Mouse (Mus musculus) neutrophil, adult 5-6 weeks (primary cell): ENCODE data around the gene Gm49384. TPM values are rescaled to one million over a fixed set of nuclear protein-coding genes. Genes with fewer than 3 reads are reported as not detected.
"Not testable (repeated sequence)": the region's sequence is repeated elsewhere in the genome, so short reads cannot be mapped to it uniquely, and the experiment has no call there.

Source experiments
- ATAC-seq: fragments of 151-379, 151-347 bp; 2 replicates; pipeline ENCODE4 v1.8.0; 2017; ENCODE audit warnings: mild to moderate bottlenecking, moderate TSS enrichment; ENCODE audit not compliant: insufficient number of reproducible peaks, poor library complexity, low FRiP score, severe bottlenecking; ENCODE audit errors: extremely low read depth
- total RNA-seq: library from RNA; stranded (forward); fragments of 200-1000 nt; gene quantifications from 2 replicates; pipeline ENCODE4 v1.2.3, GENCODE M21; 2017

Gm49384 gene
- total RNA-seq, 1 experiment from 2014 or later: 10.5 TPM

DNA sequence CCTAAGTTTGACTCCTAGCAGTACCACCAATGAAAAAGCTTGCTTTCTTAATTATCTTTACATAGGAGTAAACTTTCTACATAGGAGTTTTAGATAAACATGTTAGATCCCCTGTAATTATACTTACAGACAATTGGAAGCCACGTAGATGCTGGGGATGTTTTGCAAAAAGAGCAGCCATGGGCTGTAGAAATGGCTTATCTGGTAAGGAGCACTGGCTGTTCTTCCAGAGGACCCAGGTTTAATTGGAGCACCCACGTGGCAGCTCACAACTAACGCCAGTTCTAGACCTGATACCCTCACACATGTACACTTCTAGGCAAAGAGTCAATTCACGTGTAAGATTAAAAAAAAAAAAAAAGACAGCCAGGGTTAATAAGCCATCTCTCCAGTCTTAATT, 22.3 kb downstream of the Gm49384 start:
- ATAC-seq: no peak

DNA sequence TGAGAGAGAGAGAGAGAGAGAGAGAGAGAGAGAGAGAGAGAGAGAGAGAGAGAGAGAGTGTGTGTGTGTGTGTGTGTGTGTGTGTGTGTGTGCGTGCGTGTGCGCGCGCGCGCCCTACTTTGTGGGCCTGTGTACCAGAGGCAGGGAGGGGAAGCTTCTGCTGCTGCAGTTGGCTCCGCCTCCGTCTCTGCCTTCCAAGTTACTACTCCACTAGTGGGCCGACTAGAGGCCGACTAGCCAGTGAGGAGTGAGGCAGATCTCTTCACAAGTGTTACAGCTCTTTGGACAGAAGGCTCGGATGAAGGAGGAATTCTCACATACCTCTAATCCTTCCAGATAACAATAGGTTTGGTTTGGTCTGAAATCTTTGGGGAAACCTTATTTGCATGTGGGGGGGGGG, 24.7 kb downstream of the Gm49384 start:
- ATAC-seq: no peak

DNA sequence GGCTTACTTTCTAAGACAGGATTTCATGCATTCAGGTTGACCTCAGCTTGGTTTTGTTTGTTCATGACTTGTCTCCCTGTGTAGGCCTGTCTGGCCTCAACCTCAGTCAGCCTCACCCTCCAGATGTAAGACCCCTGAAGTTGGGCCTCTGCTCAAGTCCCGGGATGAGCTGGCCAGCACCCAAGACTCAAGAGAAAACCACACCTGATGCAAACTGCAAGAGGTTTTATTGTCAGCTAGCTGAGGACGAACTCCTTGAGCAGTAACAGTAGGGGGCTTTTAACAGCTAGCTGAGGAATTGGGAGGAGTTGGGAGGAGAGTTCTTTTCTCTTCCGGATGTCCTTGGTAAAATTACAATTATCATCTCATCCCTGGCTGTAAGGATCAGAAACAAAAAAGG, 26.5 kb downstream of the Gm49384 start:
- ATAC-seq: no peak

DNA sequence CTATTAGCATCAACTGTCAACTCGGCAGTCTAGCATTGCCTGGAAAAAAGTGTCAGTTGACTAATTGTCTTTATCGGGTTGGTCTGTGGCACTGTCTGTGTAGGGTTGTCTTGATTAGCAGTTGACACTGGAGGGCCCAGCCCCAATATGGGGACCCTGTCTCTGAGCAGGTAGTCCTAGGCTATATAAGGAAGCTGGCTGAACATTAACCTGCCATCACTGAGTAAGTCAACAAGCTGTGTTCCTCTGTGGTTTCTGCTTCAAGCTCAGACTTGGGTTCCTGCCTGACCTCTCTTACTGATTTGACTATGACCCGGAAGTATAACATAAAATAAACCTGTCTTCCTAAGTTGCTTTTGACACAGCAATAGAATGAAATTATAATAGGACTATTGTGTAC, 28.1 kb downstream of the Gm49384 start:
- no peak for ATAC-seq

DNA sequence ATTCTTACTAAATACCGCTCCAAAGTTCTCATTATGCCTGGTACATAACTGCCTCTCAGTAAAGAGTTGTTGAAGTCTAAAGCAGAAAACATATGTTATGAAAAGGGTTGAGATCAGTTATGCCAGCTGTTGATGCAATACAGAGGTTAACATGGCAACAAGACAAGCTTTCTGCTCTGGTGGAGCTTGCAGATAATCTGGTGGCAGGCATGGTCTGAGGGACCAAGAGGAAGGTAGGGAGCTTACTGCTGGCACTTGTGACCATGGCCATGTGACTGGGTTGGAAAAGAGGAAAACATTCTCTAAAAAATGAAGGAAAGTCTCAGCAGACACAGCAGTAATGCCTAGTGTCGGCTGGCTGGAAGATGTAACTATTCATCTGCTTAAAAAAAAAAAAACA, 32.8 kb downstream of the Gm49384 start:
- no peak for ATAC-seq

DNA sequence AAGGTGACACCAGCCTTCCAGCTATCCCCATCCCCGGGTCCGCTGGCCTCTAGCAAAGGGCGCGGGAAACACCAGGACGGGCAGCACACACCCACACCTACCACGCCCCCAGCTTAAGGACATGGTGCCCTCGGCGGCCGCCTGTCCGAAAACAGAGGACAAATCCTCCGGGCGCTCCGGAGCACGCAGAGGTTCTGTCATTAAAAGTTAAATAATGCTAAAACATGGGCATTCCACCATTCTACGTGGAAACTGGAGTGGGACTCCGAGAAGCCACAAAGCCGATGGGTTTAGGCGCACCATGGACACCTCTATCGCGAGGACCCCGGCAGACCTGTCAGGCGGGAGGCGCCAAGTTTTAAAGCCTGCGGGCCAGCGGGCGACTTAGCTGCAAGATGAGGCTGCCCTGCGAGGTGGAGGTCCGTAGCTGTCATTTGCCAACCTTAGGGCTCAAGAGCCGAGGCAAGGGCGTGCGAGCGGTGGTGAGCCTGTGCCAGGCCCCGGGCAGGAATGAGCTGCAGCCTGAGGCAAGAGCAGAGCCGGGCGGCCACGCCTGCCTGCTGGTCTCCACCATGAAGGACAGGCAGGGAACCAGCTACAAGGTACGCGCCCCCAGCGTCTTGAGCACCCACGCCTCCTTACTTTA, 35.5 kb downstream of the Gm49384 start, which contains the start of gene Lrr1:
Gene Lrr1 (plus strand): TSS at position 354 of the 646 bp plus-strand sequence.
- ATAC-seq: peak; percentile 95

DNA sequence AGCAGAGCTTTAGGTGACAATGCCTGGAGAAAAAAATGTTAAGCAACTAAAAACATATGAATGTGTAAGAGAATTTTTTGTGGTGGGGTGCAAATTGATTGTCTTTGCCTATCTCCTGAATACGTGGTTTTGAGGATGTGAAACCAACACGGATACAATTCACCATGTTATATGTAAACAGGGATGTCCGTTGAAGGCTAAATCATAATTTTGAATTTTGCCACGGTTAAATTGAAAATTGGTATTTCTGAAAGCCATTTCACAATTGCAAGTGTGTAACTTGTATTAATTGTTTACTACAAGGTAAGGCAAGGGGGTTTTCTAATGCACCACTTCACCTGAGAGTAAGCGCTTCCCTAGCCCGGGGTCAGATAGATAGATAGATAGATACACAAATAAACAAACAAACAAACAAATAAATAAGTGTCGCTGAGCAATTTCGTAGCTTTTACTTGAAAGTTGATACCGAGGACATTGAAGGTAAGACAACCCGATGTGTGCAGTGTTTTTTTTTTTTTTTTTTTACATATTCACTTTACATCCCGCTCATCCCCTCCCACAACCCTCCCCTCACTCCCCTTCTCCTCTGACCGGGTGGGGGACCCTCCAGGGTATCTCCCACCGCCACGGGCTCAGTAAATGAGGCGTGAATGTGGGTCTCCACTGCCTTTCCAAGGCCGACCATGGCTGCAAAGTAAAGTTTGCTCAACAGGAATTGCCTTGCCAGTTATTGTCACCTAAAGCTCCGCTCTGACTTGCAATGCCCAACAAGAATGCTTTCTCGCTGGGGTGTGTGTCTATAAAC, 36.2 kb downstream of the Gm49384 start:
- ATAC-seq: no peak; the same call in 1 of the 2 replicates

DNA sequence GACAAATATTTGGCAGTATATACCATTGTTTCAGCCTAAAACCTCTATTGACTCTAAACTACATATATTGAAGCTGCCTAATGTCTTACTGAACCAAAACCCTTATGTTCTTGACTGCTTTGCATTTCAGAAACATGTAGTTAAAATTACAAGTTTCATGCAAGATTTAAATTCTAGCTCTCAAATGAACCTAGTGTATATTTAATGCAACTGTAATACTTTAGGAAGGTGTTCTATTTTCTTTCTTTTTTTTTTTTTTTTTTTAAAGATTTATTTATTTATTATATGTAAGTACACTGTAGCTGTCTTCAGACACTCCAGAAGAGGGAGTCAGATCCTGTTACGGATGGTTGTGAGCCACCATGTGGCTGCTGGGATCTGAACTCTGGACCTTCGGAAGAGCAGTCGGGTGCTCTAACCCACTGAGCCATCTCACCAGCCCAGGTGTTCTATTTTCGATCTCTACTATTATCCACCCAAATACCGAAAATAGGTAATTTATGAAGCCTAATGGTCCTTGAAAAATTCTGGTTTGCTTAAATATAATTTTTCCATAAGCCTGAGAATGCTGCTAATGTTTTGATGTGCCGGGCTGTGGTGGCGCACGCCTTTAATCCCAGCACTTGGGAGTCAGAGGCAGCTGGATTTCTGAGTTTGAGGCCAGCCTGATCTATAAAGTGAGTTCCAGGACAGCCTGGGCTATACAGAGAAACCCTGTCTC, 37.0 kb downstream of the Gm49384 start:
- ATAC-seq: not testable (repeated sequence)

DNA sequence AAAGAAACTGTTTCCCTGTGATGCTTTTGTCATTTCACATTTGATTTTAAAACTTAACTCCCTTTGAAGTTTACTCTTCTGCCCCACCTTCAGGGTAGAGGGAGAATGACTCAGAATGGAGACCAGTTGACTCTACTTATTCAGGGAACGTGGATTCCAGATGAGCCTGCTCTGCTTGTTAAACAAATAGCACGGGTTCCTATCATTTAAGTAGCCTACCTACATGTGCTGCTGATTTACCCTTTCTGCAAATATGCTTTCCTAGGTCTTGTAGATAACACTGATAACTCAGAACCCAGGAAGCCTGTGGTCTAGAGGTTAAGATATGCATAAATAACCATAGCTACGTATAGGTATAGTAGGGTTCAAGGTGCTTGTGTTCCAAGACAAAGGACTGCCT, 39.2 kb downstream of the Gm49384 start:
- no peak for ATAC-seq

DNA sequence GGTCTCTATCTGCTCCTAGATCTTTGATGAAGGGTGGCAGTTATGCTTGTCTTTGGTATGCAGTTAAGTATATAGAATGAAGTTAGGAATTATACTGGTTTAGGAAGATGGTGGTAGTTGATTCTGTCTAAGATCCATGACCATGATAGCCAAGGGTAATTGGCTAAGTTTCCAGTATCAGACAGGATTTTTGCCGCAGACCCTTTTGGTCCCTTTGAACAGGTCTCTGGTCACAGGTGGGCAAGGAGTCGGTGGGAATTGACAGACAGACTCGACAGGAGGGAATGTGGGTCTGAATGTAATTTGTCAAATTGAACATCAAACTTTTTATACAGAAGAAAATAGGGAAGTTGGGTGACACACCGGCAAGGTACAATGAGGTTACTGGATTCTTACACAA, 40.5 kb downstream of the Gm49384 start:
- ATAC-seq: not testable (repeated sequence)

DNA sequence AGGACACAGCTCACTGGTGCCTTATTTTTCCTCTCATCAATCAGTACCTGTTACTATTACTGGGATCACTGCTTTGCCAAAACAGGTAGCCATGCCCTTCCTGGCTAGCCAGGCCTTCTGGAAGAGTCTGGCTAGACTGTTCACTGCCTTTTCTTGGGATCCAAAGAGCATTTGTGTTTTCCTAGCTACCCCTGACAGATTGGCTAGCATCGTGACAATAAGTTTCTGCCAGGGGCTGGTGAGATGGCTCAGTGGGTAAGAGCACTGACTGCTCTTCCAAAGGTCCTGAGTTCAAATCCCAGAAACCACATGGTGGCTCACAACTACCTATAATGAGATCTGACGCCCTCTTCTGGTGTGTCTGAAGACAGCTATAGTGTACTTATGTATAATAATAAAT, 43.4 kb downstream of the Gm49384 start:
- ATAC-seq: not testable (repeated sequence)

DNA sequence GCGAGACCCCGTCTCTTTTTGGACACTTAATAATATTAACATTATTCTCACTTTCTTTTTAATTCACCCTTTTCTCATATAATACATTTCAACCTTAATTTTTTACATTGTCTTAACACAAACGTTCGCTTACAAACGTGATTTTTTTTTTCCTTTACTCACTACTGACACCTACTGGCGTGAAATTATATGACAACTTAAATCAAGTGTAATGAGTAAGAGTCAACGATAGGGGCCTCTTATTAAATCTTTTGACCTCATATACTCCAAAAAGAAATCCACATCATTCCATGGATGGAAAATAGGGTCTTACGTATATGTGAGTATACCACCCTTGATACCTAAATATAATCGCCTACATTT, 44.5 kb downstream of the Gm49384 start:
- peak; percentile 59 for ATAC-seq

DNA sequence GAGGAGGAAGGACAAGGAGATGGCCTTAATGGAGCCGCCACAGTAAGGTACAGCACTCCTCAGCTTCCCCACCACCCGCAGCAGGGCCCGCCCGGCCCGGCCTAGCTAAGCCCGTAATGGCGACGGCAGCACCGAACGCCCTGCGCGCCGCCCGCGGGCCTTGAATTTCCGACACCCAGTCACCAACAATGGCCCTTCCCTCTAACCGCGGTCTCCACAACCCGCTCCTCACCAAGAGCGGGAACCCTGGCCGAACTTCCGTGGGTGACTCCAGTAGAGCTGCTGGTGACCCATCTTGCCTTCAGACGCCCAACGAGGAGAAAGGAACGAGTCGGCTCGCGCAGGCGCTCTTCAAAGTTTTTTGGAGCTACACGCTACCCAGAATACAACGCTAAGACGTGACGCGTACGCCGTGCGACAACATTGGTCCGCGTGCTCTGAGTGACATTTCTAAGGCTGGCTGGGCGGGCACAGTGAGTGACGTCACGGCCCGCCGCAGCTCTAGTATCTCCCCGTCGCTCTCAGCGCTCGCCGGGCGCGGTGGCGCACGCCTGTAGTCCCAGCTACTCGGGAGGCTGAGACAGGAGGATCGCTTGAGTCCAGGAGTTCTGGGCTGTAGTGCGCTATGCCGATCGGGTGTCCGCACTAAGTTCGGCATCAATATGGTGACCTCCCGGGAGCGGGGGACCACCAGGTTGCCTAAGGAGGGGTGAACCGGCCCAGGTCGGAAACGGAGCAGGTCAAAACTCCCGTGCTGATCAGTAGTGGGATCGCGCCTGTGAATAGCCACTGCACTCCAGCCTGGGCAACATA, 45.1 kb downstream of the Gm49384 start, which contains the start of gene Rps29:
Gene Rps29 (minus strand): TSS at position 422 of the 813 bp plus-strand sequence.
- peak; percentile 97 for ATAC-seq

DNA sequence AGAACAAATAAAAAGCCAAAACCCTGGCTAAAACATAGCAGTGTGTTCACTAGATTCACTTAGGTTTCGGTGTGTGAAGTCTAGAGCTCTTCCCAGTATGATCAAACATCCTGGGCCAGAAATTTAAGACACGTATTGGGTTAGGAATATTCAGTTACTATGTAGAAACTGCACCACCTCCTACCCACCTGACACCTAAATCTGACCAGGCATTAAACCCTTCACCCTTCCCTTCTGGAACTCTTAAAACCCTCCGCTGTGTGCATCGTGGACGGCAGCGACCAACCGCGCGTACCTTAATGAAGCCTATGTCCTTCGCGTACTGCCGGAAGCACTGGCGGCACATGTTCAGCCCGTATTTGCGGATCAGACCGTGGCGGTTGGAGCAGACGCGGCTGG, 45.7 kb downstream of the Gm49384 start:
- ATAC-seq: no peak

DNA sequence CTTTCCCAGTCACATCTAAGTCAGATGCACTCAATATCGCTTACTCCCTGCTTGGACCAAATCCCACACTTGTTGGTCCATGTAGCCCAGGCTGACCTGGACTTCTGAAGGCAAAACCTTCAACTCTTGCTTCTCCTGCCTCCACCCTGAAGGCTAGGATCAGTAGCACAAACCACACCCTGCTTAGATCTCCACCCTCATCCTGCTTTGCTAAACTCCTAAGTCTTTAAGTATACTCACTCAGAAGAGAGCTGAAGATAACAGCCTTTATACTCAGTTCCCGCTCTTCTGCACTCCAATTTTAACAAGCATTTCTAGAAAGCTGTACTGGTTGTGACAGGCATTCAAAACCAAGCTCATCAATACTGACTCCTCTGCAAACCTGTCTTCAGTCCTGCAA, 47.0 kb downstream of the Gm49384 start:
- no peak for ATAC-seq

DNA sequence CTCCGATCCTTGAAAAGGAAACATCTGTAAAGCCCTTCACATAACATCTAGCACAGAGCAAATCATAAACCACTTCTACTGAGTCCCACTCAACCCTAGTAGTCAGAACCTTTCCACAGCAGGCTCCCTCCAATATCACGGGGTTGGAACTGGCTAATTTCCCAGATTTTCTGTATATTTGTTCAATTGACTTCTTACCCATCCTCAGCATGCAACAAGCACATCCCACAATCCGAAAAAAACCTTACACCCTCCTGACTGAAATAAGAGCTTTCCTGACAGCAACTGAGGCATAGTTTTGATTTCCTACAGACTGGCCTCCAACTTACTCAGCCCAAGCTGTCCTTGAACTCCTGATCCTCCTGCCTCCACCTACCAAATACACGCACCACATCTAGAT, 47.6 kb downstream of the Gm49384 start:
- ATAC-seq: no peak

DNA sequence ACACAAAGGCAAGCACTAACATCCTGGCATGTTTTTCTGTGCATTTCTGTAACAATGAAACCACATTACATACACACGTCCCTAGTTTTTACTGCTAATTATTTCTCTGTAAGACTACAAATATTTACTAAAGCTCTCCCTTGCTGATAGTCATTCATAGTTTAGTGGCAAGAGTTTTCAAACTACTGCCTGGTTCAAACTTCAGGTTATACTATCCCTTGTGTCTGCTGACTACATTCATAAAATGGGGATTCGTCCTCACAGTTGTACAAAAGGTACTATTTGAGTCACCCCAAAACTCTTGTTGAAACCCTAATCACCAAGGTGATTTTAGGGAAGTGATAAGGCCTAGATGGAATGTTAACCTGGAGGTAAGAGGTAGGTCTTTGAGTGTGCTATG, 48.1 kb downstream of the Gm49384 start:
- ATAC-seq: no peak

DNA sequence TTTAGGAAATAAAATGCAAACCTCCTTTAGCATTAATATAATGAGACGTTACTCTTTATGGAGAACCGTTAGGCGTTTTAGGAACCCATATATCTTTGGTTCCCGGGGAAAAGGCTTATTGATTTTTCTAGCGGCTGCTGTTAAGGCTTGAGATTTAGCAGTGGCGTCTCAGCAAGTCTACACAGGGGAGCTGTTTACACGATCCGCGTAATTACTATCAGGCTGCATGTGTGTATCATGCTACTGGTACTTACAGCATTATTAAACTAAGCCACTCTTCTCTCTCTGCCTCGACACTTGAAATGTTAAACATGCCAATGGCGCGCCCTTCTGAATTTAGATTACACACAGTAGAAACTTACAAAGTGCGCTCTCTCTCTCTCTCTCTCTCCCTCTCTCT, 54.0 kb downstream of the Gm49384 start:
- ATAC-seq: no peak

DNA sequence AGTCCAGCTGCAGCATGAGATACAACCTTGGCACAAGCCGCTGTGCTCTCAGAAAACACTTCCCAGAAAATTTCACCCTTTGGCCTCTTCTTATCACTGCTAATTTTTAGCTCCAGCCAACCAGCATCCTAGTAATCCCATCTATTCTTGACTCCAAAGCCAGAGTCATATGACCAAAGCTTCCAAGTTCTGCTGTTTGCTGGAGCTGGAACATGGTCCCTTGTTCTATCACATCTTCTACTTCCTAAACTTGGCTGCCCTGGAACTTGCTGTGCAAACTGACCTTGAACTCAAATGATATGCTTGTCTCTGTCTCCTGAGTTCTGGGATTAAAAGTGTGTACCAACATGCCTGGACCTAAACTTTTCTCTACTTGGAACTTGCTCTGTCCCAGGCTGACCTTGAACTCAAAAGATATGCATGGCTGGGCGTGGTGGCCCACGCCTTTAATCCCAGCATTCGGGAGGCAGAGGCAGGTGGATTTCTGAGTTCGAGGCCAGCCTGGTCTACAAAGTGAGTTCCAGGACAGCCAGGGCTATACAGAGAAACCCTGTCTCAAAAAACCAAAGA, 56.8 kb downstream of the Gm49384 start:
- no peak for ATAC-seq
